ENCODE assay signal across 8 mouse cellular contexts in the genomic region with DNA sequence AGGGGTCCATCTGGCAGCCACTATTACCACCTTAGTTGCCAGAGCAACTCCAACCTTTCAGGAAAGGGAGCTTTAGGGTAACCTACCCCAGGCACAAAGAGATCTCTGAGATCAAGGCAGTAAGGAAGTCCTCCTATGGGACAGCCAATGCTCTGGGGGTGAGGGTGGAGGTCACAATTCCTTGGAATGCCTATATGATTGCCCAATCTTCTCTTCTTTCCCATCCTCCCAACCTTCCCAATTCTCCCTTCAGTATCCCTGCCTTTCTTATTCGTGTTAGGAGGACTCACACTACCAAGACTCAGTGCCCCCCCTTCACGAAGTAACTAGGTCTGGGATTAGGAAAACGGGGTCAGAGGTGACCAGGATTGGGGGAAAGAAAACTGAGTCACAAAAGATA. TPM values are rescaled to one million over a fixed set of nuclear protein-coding genes. Genes with fewer than 3 reads are reported as not detected.
DNase-seq lines count a peak whose midpoint lies in the region; ATAC-seq and TF ChIP-seq lines count a peak whose summit lies in the region.

No protein-coding gene starts in this region.

- peak overlapping the region; percentile 93 for H3K4me2 ChIP-seq in liver, embryonic 12.5 days

- peak; percentile 52 for DNase-seq in cerebellum, adult 9-10 months
- no peak for DNase-seq in cerebellum, postnatal 4 days (ENCODE audit: low spot score in 2 of 2)
- no peak for DNase-seq in thymus, adult 2 months
- no peak for DNase-seq in thymus, postnatal 36 days
- DNase-seq in adrenal gland, postnatal 36 days: no peak
- DNase-seq in spleen, postnatal 10 days (ENCODE audit: low spot score in 2 of 2): no peak
- no peak for DNase-seq in T-cell, adult 2 months (ENCODE audit: low spot score)

- peaks cover 16% of the 10 kb centered on the region for H3K4me1 ChIP-seq in thymus, adult 2 months (replicated peaks; ENCODE audit: control insufficient read depth, insufficient read depth, low read length)
- H3K4me1 ChIP-seq in liver, embryonic 12.5 days: peaks cover 41% of the 10 kb centered on the region

- no peak for TF ChIP-seq POLR2A in thymus, adult 2 months (IDR thresholded peaks at IDR 0.05; ENCODE audit: control insufficient read depth, extremely low read depth, insufficient read depth, low read length, poor library complexity)

- H3K9ac ChIP-seq in liver, embryonic 12.5 days: peak overlapping the region; percentile 72; the same call in 1 of the 2 replicates

- no peak for ATAC-seq in liver, embryonic 12.5 days

- H3K27ac ChIP-seq in thymus, adult 2 months (ENCODE audit: control insufficient read depth, insufficient read depth, low read length): no peak overlapping the region
- no peak overlapping the region for H3K27ac ChIP-seq in liver, embryonic 12.5 days

- H3K27me3 ChIP-seq in thymus, adult 2 months (ENCODE audit: control insufficient read depth, insufficient read depth, low read length): no peaks in the 10 kb centered on the region
- peaks cover 80% of the 10 kb centered on the region for H3K27me3 ChIP-seq in liver, embryonic 12.5 days (replicated peaks)

- TF ChIP-seq CTCF in thymus, adult 2 months (IDR thresholded peaks at IDR 0.05; ENCODE audit: borderline replicate concordance, control insufficient read depth, extremely low read depth, insufficient read depth, low read length, poor library complexity): no peak

- peak overlapping the region; percentile 42; the same call in 1 of the 2 replicates for H3K4me3 ChIP-seq in thymus, adult 2 months (ENCODE audit: control insufficient read depth, insufficient read depth, low read length)
- peak overlapping the region; percentile 71 for H3K4me3 ChIP-seq in liver, embryonic 12.5 days

- no peaks in the 10 kb centered on the region for H3K9me3 ChIP-seq in liver, embryonic 12.5 days (replicated peaks)

- WGBS in thymus, adult 2 months: 50% methylated on average over 3 of the region's 3 CpGs
- WGBS in liver, embryonic 12.5 days (ENCODE audit: insufficient replicate concordance): 21% methylated on average over 3 of the region's 3 CpGs

- no peaks in the 10 kb centered on the region for H3K36me3 ChIP-seq in thymus, adult 2 months (ENCODE audit: control insufficient read depth, insufficient read depth, low read length)
- no peaks in the 10 kb centered on the region for H3K36me3 ChIP-seq in liver, embryonic 12.5 days

RNA-seq across cellular contexts. Expression of gene Gm45234, which starts 0.5 kb away (rescaled TPM):
- not detected in 2 replicates for polyA plus RNA-seq in thymus, adult 2 months (2012; rRNA removed)
- not detected in 2 replicates for polyA plus RNA-seq in liver, embryonic 12.5 days (2016; fragmentation: Nextera tagmentation; extraction: Ambion mirVana)
- total RNA-seq in adrenal gland, postnatal 36 days (2021): under 1 TPM in 1 of 2 experiments, not detected in 1; 0.56 TPM

RNA-seq across cellular contexts. Expression of gene Atn1, which starts 1.0 kb away (rescaled TPM):
- 48.3 and 51.6 TPM in 2 replicates for polyA plus RNA-seq in thymus, adult 2 months (2012; rRNA removed)
- polyA plus RNA-seq in liver, embryonic 12.5 days (2016; fragmentation: Nextera tagmentation; extraction: Ambion mirVana): 2.6 and 2.9 TPM in 2 replicates
- total RNA-seq in adrenal gland, postnatal 36 days (2021): 10 to 100 TPM; 77.4 to 78.1 TPM

RNA-seq across cellular contexts. Expression of gene Grcc10, which starts 14.1 kb away (rescaled TPM):
- polyA plus RNA-seq in thymus, adult 2 months (2012; rRNA removed): 265 and 352 TPM in 2 replicates
- 109 and 116 TPM in 2 replicates for polyA plus RNA-seq in liver, embryonic 12.5 days (2016; fragmentation: Nextera tagmentation; extraction: Ambion mirVana)
- 100 to 1,000 TPM; 331 to 397 TPM for total RNA-seq in adrenal gland, postnatal 36 days (2021)

RNA-seq across cellular contexts. Expression of gene Eno2, which starts 14.2 kb away (rescaled TPM):
- 10.2 and 12.9 TPM in 2 replicates for polyA plus RNA-seq in thymus, adult 2 months (2012; rRNA removed)
- polyA plus RNA-seq in liver, embryonic 12.5 days (2016; fragmentation: Nextera tagmentation; extraction: Ambion mirVana): 0.77 and 1.0 TPM in 2 replicates
- 10 to 100 TPM; 12.4 to 32.6 TPM for total RNA-seq in adrenal gland, postnatal 36 days (2021)

RNA-seq across cellular contexts. Expression of gene Ptpn6, which starts 16.8 kb away (rescaled TPM):
- polyA plus RNA-seq in thymus, adult 2 months (2012; rRNA removed): 210 and 212 TPM in 2 replicates
- 30.8 and 31.3 TPM in 2 replicates for polyA plus RNA-seq in liver, embryonic 12.5 days (2016; fragmentation: Nextera tagmentation; extraction: Ambion mirVana)
- total RNA-seq in adrenal gland, postnatal 36 days (2021): 1 to 10 TPM; 5.5 to 9.6 TPM

Comparison
In these comparisons a context has a peak if more than half of its experiments do, and no peak if none do; other contexts are left out.
1. RNA of gene Atn1, which starts 1.0 kb away (polyA plus RNA-seq): 48.3 to 51.6 TPM in thymus, adult 2 months; 2.6 to 2.9 TPM in liver, embryonic 12.5 days; every median in the first group is over 10 times any median in the second.